Mouse (Mus musculus): Measurements from ENCODE around the gene Mpv17l. TPM values are rescaled to one million over a fixed set of nuclear protein-coding genes. Genes with fewer than 3 reads are reported as not detected.

The Mpv17l gene
- polyA plus RNA-seq, 1 experiment from 2014 or later = 5.1 TPM

DNA sequence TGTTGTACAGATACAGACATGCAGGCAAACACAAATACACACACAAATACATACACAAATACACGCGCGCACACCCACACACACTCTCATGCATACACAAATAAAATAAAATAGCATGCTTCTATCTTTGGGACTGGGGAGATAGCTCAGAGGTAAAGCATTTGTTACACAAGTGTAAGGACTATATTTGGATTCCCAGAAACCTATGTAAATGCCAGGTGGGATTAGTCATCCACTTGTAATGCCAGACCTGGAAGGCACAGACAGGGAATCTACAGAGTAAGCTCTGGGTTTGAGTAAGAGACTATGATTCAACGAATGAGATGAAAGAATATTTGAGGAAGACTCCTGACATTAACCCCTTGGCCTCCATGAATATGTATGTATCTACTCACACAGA, 27.5 kb upstream of the Mpv17l start:
- Histone ChIP-seq H3K9ac (replicated peaks) (no peak overlapping the region), H3K36me3 (replicated peaks; ENCODE audit: insufficient read depth, low read length) (peaks cover 23% of the 10 kb centered on the region), H3K9me3 (ENCODE audit: low read length) (no peaks in the 10 kb centered on the region), H3K27me3 (ENCODE audit: insufficient read depth, low read length) (no peaks in the 10 kb centered on the region), H3K27ac (ENCODE audit: low read depth) (no peak overlapping the region), H3K4me1 (ENCODE audit: insufficient read depth) (no peaks in the 10 kb centered on the region), H3K4me2 (ENCODE audit: low read depth, low read length) (no peak overlapping the region), H3K4me3 (ENCODE audit: low read depth, low read length) (no peak overlapping the region)
- 92% methylated on average over 4 of the region's 4 CpGs for WGBS (ENCODE audit: insufficient replicate concordance)
- no peak for TF ChIP-seq EP300 (IDR thresholded peaks at IDR 0.05; ENCODE audit: low read depth)
- TF ChIP-seq CTCF (IDR thresholded peaks at IDR 0.05; ENCODE audit: low read depth) = no peak
- ATAC-seq (no peak), DNase-seq (no peak)

GRCm38 (mm10) chr16:13883094-13883774, 19.7 kb upstream of the Mpv17l start:
- ATAC-seq = no peak
- peaks cover 7% of the 10 kb centered on the region; the same call in 1 of the 2 replicates for H3K36me3 ChIP-seq (replicated peaks; ENCODE audit: insufficient read depth, low read length)
- TF ChIP-seq CTCF (IDR thresholded peaks at IDR 0.05; ENCODE audit: low read depth) (no peak), EP300 (IDR thresholded peaks at IDR 0.05; ENCODE audit: low read depth) (no peak)
- no peak overlapping the region for H3K4me3 ChIP-seq (ENCODE audit: low read depth, low read length)
- no peaks in the 10 kb centered on the region for H3K4me1 ChIP-seq (ENCODE audit: insufficient read depth)
- no peak overlapping the region for H3K27ac ChIP-seq (ENCODE audit: low read depth)
- H3K4me2 ChIP-seq (ENCODE audit: low read depth, low read length) = no peak overlapping the region
- no peaks in the 10 kb centered on the region for H3K27me3 ChIP-seq (ENCODE audit: insufficient read depth, low read length)
- H3K9ac ChIP-seq (replicated peaks) = no peak overlapping the region
- DNase-seq = no peak
- WGBS (ENCODE audit: insufficient replicate concordance) = 47% methylated on average over 3 of the region's 3 CpGs
- no peaks in the 10 kb centered on the region for H3K9me3 ChIP-seq (ENCODE audit: low read length)

DNA sequence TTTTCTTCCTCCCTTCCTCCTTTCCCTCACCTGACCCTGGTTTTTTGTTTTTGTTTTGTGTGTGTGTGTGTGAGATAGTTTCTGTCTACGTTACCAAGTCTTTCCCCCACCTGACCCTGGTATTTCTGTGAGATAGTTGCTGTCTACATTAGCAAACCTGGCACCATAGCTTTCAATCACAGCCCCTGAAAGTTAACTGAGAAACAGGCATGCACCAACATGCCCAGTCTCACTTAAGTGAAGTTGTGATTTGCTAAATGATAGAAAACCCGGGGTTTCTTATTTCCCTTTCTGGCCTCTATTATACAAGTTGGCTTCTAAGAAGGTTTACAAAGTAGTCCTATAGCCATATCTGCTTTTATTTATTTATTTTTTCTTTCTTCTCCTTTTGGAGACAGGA, 12.5 kb upstream of the Mpv17l start:
- DNase-seq = no peak
- Histone ChIP-seq H3K9ac (replicated peaks) (no peak overlapping the region), H3K9me3 (ENCODE audit: low read length) (no peaks in the 10 kb centered on the region), H3K4me3 (ENCODE audit: low read depth, low read length) (no peak overlapping the region), H3K4me1 (ENCODE audit: insufficient read depth) (peaks cover 2% of the 10 kb centered on the region; the same call in 1 of the 2 replicates), H3K36me3 (replicated peaks; ENCODE audit: insufficient read depth, low read length) (no peaks in the 10 kb centered on the region), H3K27me3 (ENCODE audit: insufficient read depth, low read length) (no peaks in the 10 kb centered on the region), H3K27ac (ENCODE audit: low read depth) (no peak overlapping the region), H3K4me2 (ENCODE audit: low read depth, low read length) (no peak overlapping the region)
- no peak for ATAC-seq
- TF ChIP-seq CTCF (IDR thresholded peaks at IDR 0.05; ENCODE audit: low read depth) = no peak
- no peak for TF ChIP-seq EP300 (IDR thresholded peaks at IDR 0.05; ENCODE audit: low read depth)
- WGBS (ENCODE audit: insufficient replicate concordance) = 68% methylated on average over 2 of the region's 2 CpGs

- Histone ChIP-seq H3K27me3 (ENCODE audit: insufficient read depth, low read length) (no peaks in the 10 kb centered on the region), H3K4me2 (ENCODE audit: low read depth, low read length) (no peak overlapping the region), H3K9me3 (ENCODE audit: low read length) (no peaks in the 10 kb centered on the region), H3K4me3 (ENCODE audit: low read depth, low read length) (no peak overlapping the region), H3K4me1 (ENCODE audit: insufficient read depth) (peaks cover 2% of the 10 kb centered on the region; the same call in 1 of the 2 replicates), H3K36me3 (replicated peaks; ENCODE audit: insufficient read depth, low read length) (no peaks in the 10 kb centered on the region), H3K9ac (replicated peaks) (no peak overlapping the region), H3K27ac (ENCODE audit: low read depth) (no peak overlapping the region)
- ATAC-seq (no peak), DNase-seq (no peak)
- TF ChIP-seq EP300 (IDR thresholded peaks at IDR 0.05; ENCODE audit: low read depth) = no peak
- TF ChIP-seq CTCF (IDR thresholded peaks at IDR 0.05; ENCODE audit: low read depth) = no peak
These were observed 10.1 kb upstream of the Mpv17l start for GRCm38 (mm10) chr16:13892850-13893249.

GRCm38 (mm10) chr16:13894097-13894496, 8.9 kb upstream of the Mpv17l start:
- 56% methylated on average over 2 of the region's 2 CpGs for WGBS (ENCODE audit: insufficient replicate concordance)
- no peak for ATAC-seq
- Histone ChIP-seq H3K4me2 (ENCODE audit: low read depth, low read length) (no peak overlapping the region), H3K36me3 (replicated peaks; ENCODE audit: insufficient read depth, low read length) (no peaks in the 10 kb centered on the region), H3K27me3 (ENCODE audit: insufficient read depth, low read length) (no peaks in the 10 kb centered on the region), H3K9ac (replicated peaks) (no peak overlapping the region), H3K4me1 (ENCODE audit: insufficient read depth) (peaks cover 2% of the 10 kb centered on the region; the same call in 1 of the 2 replicates), H3K4me3 (ENCODE audit: low read depth, low read length) (no peak overlapping the region), H3K9me3 (ENCODE audit: low read length) (no peaks in the 10 kb centered on the region), H3K27ac (ENCODE audit: low read depth) (no peak overlapping the region)
- DNase-seq = no peak
- TF ChIP-seq CTCF (IDR thresholded peaks at IDR 0.05; ENCODE audit: low read depth) (no peak), EP300 (IDR thresholded peaks at IDR 0.05; ENCODE audit: low read depth) (no peak)

DNA sequence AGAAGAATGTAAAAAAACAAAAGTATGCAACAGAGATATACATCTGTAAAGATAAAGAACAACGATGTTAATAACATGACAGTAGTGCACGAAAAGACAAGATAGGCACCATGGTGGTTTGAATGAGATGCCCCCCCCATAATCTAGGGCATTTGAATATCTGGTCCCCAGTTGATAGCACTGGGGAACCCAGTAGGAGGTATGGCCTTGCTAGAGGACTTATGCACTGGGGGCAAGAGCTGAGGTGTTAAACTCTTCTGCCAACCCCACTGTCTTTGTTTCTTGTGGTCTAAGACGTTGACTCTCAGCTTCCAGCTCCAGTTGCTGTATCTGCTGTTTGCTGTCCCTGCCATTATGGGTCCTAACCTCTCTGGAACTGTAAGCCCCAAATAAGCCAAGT, 7.2 kb upstream of the Mpv17l start:
- H3K9ac ChIP-seq (replicated peaks) = no peak overlapping the region
- H3K4me1 ChIP-seq (ENCODE audit: insufficient read depth) = peaks cover 6% of the 10 kb centered on the region; the same call in 1 of the 2 replicates
- no peak overlapping the region for H3K4me2 ChIP-seq (ENCODE audit: low read depth, low read length)
- H3K27ac ChIP-seq (ENCODE audit: low read depth) = no peak overlapping the region
- no peaks in the 10 kb centered on the region for H3K36me3 ChIP-seq (replicated peaks; ENCODE audit: insufficient read depth, low read length)
- no peak overlapping the region for H3K4me3 ChIP-seq (ENCODE audit: low read depth, low read length)
- TF ChIP-seq CTCF (IDR thresholded peaks at IDR 0.05; ENCODE audit: low read depth) (no peak), EP300 (IDR thresholded peaks at IDR 0.05; ENCODE audit: low read depth) (no peak)
- DNase-seq = no peak
- ATAC-seq = no peak
- 64% methylated on average over 3 of the region's 3 CpGs for WGBS (ENCODE audit: insufficient replicate concordance)
- H3K9me3 ChIP-seq (ENCODE audit: low read length) = no peaks in the 10 kb centered on the region
- no peaks in the 10 kb centered on the region for H3K27me3 ChIP-seq (ENCODE audit: insufficient read depth, low read length)
